Mouse (Mus musculus): Measurements from ENCODE around the gene Iqsec1.

DNA sequence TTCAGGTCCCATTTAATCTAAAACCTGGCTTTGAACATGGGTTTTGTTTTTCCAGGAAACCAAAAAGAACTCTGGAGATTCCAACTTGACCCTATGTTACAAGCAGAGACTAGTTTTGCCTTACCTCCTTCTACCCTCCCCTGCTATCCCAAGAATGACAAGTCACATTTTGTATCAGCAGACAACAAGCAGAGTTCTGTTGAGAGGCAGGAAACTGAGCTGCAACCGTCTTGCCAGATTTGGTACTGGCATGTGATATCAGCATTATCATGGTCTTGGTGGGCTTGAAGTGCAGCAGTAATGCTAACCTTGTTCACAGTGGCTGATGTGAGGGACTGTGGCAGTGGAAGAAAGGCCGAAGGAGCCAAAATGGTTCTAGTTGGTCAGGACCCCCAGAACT lies 141.0 kb downstream of the Iqsec1 start:
- TF ChIP-seq POLR2A (IDR thresholded peaks at IDR 0.05; ENCODE audit: low read depth, low read length) = no peak
- TF ChIP-seq CTCF (IDR thresholded peaks at IDR 0.05; ENCODE audit: extremely low read depth, insufficient read depth, insufficient read length, insufficient replicate concordance) = no peak

Measured in spleen, adult 2 months (tissue).